Mouse (Mus musculus): ENCODE measurements around the gene Gpr19.

GRCm38 (mm10) chr6:134883661-134884060, 14.7 kb downstream of the Gpr19 start:
- no peak for TF ChIP-seq POLR2A (IDR thresholded peaks at IDR 0.05; ENCODE audit: low read depth, low read length)
- TF ChIP-seq CTCF (IDR thresholded peaks at IDR 0.05; ENCODE audit: extremely low read depth, insufficient read length, insufficient replicate concordance, low read depth, low read length) = no peak

Measured in small intestine, adult 2 months (tissue).